22 mouse cellular contexts compared by ENCODE assay signal in the genomic region with DNA sequence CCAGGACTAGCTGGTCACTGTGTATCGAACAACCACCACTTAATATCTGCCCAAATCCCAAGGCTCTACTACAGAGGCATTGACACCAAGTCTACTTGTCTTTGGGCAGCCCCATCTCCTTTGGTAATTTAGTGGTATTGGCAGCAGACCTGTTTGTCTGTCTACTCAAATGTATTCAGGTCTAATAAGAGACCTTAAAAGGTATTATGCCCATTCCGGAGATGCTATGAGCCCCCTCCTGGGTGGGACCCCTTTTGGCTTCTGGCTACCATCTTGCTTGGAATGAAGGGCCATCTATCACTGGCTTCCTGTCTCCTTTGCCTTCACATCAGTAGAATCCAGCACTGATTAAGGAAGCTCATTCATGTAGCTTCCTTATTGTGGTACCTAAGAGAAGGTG.
A peak's percentile ranks its signal among the peaks of the same experiment; 100 is the strongest.
DNase-seq lines count a peak whose midpoint lies in the region; ATAC-seq and TF ChIP-seq lines count a peak whose summit lies in the region.
"Had no signal": no experiment of that assay in that cellular context is flagged by ENCODE, and none has a peak within 500 bp of the region (broad histone marks: within the 10 kb centered on the region; RNA-seq: fewer than 3 reads in every experiment).

No protein-coding gene starts in this region.

- no peaks in the 10 kb centered on the region for H3K79me2 ChIP-seq in liver, adult 2 months (ENCODE audit: control insufficient read depth, insufficient read depth, low read length)

- no peaks in the 10 kb centered on the region for H3K9me3 ChIP-seq in forebrain, embryonic 12.5 days
- H3K9me3 ChIP-seq in forebrain, embryonic 14.5 days (replicated peaks; ENCODE audit: control insufficient read depth, low read length) = no peaks in the 10 kb centered on the region
- H3K9me3 ChIP-seq in liver, embryonic 12.5 days (replicated peaks) = no peaks in the 10 kb centered on the region
- H3K9me3 ChIP-seq in forebrain, embryonic 13.5 days (replicated peaks) = no peaks in the 10 kb centered on the region
- no peaks in the 10 kb centered on the region for H3K9me3 ChIP-seq in limb, embryonic 15.5 days
- H3K9me3 ChIP-seq: heart, embryonic 13.5 days; neural tube, embryonic 13.5 days had no signal

- no peak for ATAC-seq in forebrain, embryonic 12.5 days (ENCODE audit: low FRiP score)
- no peak for ATAC-seq in forebrain, embryonic 14.5 days
- no peak for ATAC-seq in liver, embryonic 12.5 days
- ATAC-seq in forebrain, embryonic 13.5 days = no peak
- no peak for ATAC-seq in limb, embryonic 15.5 days (ENCODE audit: insufficient number of reproducible peaks, low FRiP score, low TSS enrichment, low read depth)
- ATAC-seq: activated CD4-positive, CD25-positive, alpha-beta regulatory T cell, adult 4 months; liver, postnatal 0 days had no signal

- H3K4me2 ChIP-seq in forebrain, embryonic 12.5 days = no peak overlapping the region
- no peak overlapping the region for H3K4me2 ChIP-seq in forebrain, embryonic 14.5 days (ENCODE audit: low read length)
- H3K4me2 ChIP-seq in liver, embryonic 12.5 days = no peak overlapping the region
- H3K4me2 ChIP-seq in forebrain, embryonic 13.5 days = no peak overlapping the region
- H3K4me2 ChIP-seq in limb, embryonic 15.5 days = no peak overlapping the region
- H3K4me2 ChIP-seq: neural tube, embryonic 13.5 days had no signal

- H3K9ac ChIP-seq in forebrain, embryonic 12.5 days = no peak overlapping the region
- H3K9ac ChIP-seq in forebrain, embryonic 14.5 days (ENCODE audit: low read length) = no peak overlapping the region
- H3K9ac ChIP-seq in liver, adult 2 months (ENCODE audit: low read depth, low read length) = no peak overlapping the region
- H3K9ac ChIP-seq in liver, embryonic 12.5 days = no peak overlapping the region
- H3K9ac ChIP-seq in forebrain, embryonic 13.5 days = no peak overlapping the region
- H3K9ac ChIP-seq in limb, embryonic 15.5 days = no peak overlapping the region
- H3K9ac ChIP-seq: heart, embryonic 13.5 days; liver, postnatal 0 days; neural tube, embryonic 13.5 days had no signal

- TF ChIP-seq POLR2A in liver, adult 2 months (IDR thresholded peaks at IDR 0.05; ENCODE audit: extremely low read depth, insufficient read depth, low read length) = no peak

- WGBS in forebrain, embryonic 12.5 days = 90% methylated on average over 2 of the region's 2 CpGs
- WGBS in forebrain, embryonic 14.5 days = 91% methylated on average over 2 of the region's 2 CpGs
- WGBS in liver, adult 2 months = 95% methylated on average over 2 of the region's 2 CpGs
- WGBS in liver, embryonic 12.5 days (ENCODE audit: insufficient replicate concordance) = 73% methylated on average over 2 of the region's 2 CpGs
- WGBS in forebrain, embryonic 13.5 days = 96% methylated on average over 2 of the region's 2 CpGs
- WGBS in limb, embryonic 15.5 days = 79% methylated on average over 2 of the region's 2 CpGs

- no peak overlapping the region for H3K4me3 ChIP-seq in forebrain, embryonic 12.5 days (replicated peaks)
- no peak overlapping the region for H3K4me3 ChIP-seq in forebrain, embryonic 14.5 days (ENCODE audit: low read depth, low read length)
- no peak overlapping the region for H3K4me3 ChIP-seq in liver, adult 2 months (ENCODE audit: insufficient read depth, low read depth, low read length)
- no peak overlapping the region for H3K4me3 ChIP-seq in liver, embryonic 12.5 days
- no peak overlapping the region for H3K4me3 ChIP-seq in forebrain, embryonic 13.5 days
- H3K4me3 ChIP-seq in limb, embryonic 15.5 days = no peak overlapping the region
- H3K4me3 ChIP-seq: heart, embryonic 13.5 days; left cerebral cortex, adult 2 months; megakaryocyte, embryonic 14.5 days; neural tube, embryonic 13.5 days had no signal

- no peak for DNase-seq in forebrain, embryonic 14.5 days (ENCODE audit: low spot score)
- no peak for DNase-seq in liver, adult 2 months (ENCODE audit: extremely low read depth, low read depth, low spot score)
- no peak for DNase-seq in lung, postnatal 36 days
- DNase-seq: adrenal gland, postnatal 10 days; cerebellum, postnatal 14 days; embryo, embryonic 11 days; kidney, postnatal 25 days; left cerebral cortex, postnatal 4 days; liver, postnatal 0 days; lung, postnatal 10 days; right cerebral cortex, adult 18-20 months; thymus, postnatal 36 days had no signal

- H3K27ac ChIP-seq in forebrain, embryonic 12.5 days = 0 out of 2 replicates have a peak overlapping the region, but pooled peaks have one; percentile 91
- no peak overlapping the region for H3K27ac ChIP-seq in forebrain, embryonic 14.5 days (ENCODE audit: low read depth, low read length)
- H3K27ac ChIP-seq in liver, adult 2 months (replicated peaks; ENCODE audit: insufficient read depth, low read depth, low read length) = peak overlapping the region; percentile 71
- H3K27ac ChIP-seq in liver, embryonic 12.5 days = no peak overlapping the region
- 0 out of 2 replicates have a peak overlapping the region, but pooled peaks have one; percentile 87 for H3K27ac ChIP-seq in forebrain, embryonic 13.5 days
- H3K27ac ChIP-seq in limb, embryonic 15.5 days = peak overlapping the region; percentile 88
- H3K27ac ChIP-seq: heart, embryonic 13.5 days; left cerebral cortex, adult 2 months; neural tube, embryonic 13.5 days had no signal

- no peaks in the 10 kb centered on the region for H3K36me3 ChIP-seq in forebrain, embryonic 12.5 days (replicated peaks)
- no peaks in the 10 kb centered on the region for H3K36me3 ChIP-seq in forebrain, embryonic 14.5 days (ENCODE audit: control insufficient read depth, insufficient read depth, low read length)
- no peaks in the 10 kb centered on the region for H3K36me3 ChIP-seq in liver, adult 2 months (ENCODE audit: control insufficient read depth, insufficient read depth, low read length)
- no peaks in the 10 kb centered on the region for H3K36me3 ChIP-seq in liver, embryonic 12.5 days
- no peaks in the 10 kb centered on the region for H3K36me3 ChIP-seq in forebrain, embryonic 13.5 days (ENCODE audit: poor library complexity, severe bottlenecking)
- H3K36me3 ChIP-seq in limb, embryonic 15.5 days = no peaks in the 10 kb centered on the region
- H3K36me3 ChIP-seq: G1E; heart, embryonic 13.5 days; neural tube, embryonic 13.5 days had no signal

- H3K4me1 ChIP-seq in forebrain, embryonic 12.5 days = peaks cover 20% of the 10 kb centered on the region
- peaks cover 20% of the 10 kb centered on the region for H3K4me1 ChIP-seq in forebrain, embryonic 14.5 days (ENCODE audit: control insufficient read depth, insufficient read depth, low read length)
- H3K4me1 ChIP-seq in liver, adult 2 months (ENCODE audit: control insufficient read depth, insufficient read depth, low read length) = peaks cover 9% of the 10 kb centered on the region
- H3K4me1 ChIP-seq in liver, embryonic 12.5 days = no peaks in the 10 kb centered on the region
- H3K4me1 ChIP-seq in forebrain, embryonic 13.5 days = peaks cover 20% of the 10 kb centered on the region
- H3K4me1 ChIP-seq in limb, embryonic 15.5 days = peaks cover 19% of the 10 kb centered on the region
- H3K4me1 ChIP-seq: megakaryocyte, embryonic 14.5 days had no signal

- no peak for TF ChIP-seq CTCF in liver, adult 2 months (IDR thresholded peaks at IDR 0.05; ENCODE audit: low read depth, low read length)

- no peaks in the 10 kb centered on the region for H3K27me3 ChIP-seq in forebrain, embryonic 12.5 days
- no peaks in the 10 kb centered on the region for H3K27me3 ChIP-seq in forebrain, embryonic 14.5 days (replicated peaks; ENCODE audit: control insufficient read depth, insufficient read depth, low read length)
- no peaks in the 10 kb centered on the region for H3K27me3 ChIP-seq in liver, adult 2 months (ENCODE audit: control insufficient read depth, insufficient read depth, low read length)
- H3K27me3 ChIP-seq in liver, embryonic 12.5 days (replicated peaks) = no peaks in the 10 kb centered on the region
- no peaks in the 10 kb centered on the region for H3K27me3 ChIP-seq in forebrain, embryonic 13.5 days
- H3K27me3 ChIP-seq in limb, embryonic 15.5 days = no peaks in the 10 kb centered on the region
- H3K27me3 ChIP-seq: heart, embryonic 13.5 days; megakaryocyte, embryonic 14.5 days; neural tube, embryonic 13.5 days had no signal

Comparison
In these comparisons a context has a peak if more than half of its experiments do, and no peak if none do; other contexts are left out.
1. H3K27ac ChIP-seq: peak in forebrain, embryonic 12.5 days (single experiment), liver, adult 2 months (single experiment), forebrain, embryonic 13.5 days (single experiment) and limb, embryonic 15.5 days (single experiment); none in forebrain, embryonic 14.5 days (single experiment) and liver, embryonic 12.5 days (single experiment).